Mouse (Mus musculus): ENCODE data around the gene Slc45a2. TPM values are rescaled to one million over a fixed set of nuclear protein-coding genes. Genes with fewer than 3 reads are reported as not detected.
A peak's percentile ranks its signal among the peaks of the same experiment; 100 is the strongest.

Gene Slc45a2
- polyA plus RNA-seq (2015; fragmentation: Nextera tagmentation; extraction: Ambion mirVana), result 0.04 TPM in 2 replicates

- H3K9me3 ChIP-seq (replicated peaks; ENCODE audit: low read length), result no peaks in the 10 kb centered on the region
- no peak within 1 kb of the TSS for H3K4me3 ChIP-seq (replicated peaks; ENCODE audit: low read depth, low read length)
- H3K4me2 ChIP-seq (ENCODE audit: low read length), result peak within 1 kb of the TSS; percentile 2; the same call in 1 of the 2 replicates
- WGBS, result 48% methylated on average over 7 of the region's 7 CpGs
- H3K36me3 ChIP-seq (ENCODE audit: insufficient read depth, low read length), result no peaks in the 10 kb centered on the region
- H3K27ac ChIP-seq, result no peak within 1 kb of the TSS
- no peak for TF ChIP-seq CTCF (IDR thresholded peaks at IDR 0.05; ENCODE audit: low read depth)
- no peak within 1 kb of the TSS for H3K9ac ChIP-seq (ENCODE audit: low read depth, low read length)
- H3K27me3 ChIP-seq (ENCODE audit: insufficient read depth, low read length), result no peaks in the 10 kb centered on the region
- ATAC-seq (replicated peaks; ENCODE audit: low FRiP score, low read depth) (no peak), DNase-seq (ENCODE audit: low spot score) (no peak)
- no peaks in the 10 kb centered on the region for H3K4me1 ChIP-seq (replicated peaks; ENCODE audit: insufficient read depth, low read length)
These were observed at the start of gene Slc45a2 for GRCm38 (mm10) chr15:11000421-11000820. Slc45a2 (plus strand) TSS chr15:11000721.

- ATAC-seq (replicated peaks; ENCODE audit: low FRiP score, low read depth) (no peak), DNase-seq (ENCODE audit: low spot score) (peak; percentile 64)
- no peaks in the 10 kb centered on the region for H3K36me3 ChIP-seq (ENCODE audit: insufficient read depth, low read length)
- H3K27me3 ChIP-seq (ENCODE audit: insufficient read depth, low read length), result no peaks in the 10 kb centered on the region
- WGBS, result 36% methylated on average over 23 of the region's 23 CpGs
- TF ChIP-seq CTCF (IDR thresholded peaks at IDR 0.05; ENCODE audit: low read depth), result no peak
- peaks cover 16% of the 10 kb centered on the region; the same call in 1 of the 2 replicates for H3K4me1 ChIP-seq (replicated peaks; ENCODE audit: insufficient read depth, low read length)
- no peak within 1 kb of the TSS for H3K9ac ChIP-seq (ENCODE audit: low read depth, low read length)
- H3K4me2 ChIP-seq (ENCODE audit: low read length), result peak within 1 kb of the TSS; percentile 27
- no peaks in the 10 kb centered on the region for H3K9me3 ChIP-seq (replicated peaks; ENCODE audit: low read length)
- H3K4me3 ChIP-seq (replicated peaks; ENCODE audit: low read depth, low read length), result no peak within 1 kb of the TSS
- peak within 1 kb of the TSS; percentile 76 for H3K27ac ChIP-seq
These were observed 48.4 kb upstream of the Slc45a2 start, which contains the start of gene C1qtnf3 for GRCm38 (mm10) chr15:10951951-10952759. C1qtnf3 (plus strand) TSS chr15:10952332.

- TF ChIP-seq CTCF (IDR thresholded peaks at IDR 0.05; ENCODE audit: low read depth), result no peak
- Histone ChIP-seq H3K9me3 (replicated peaks; ENCODE audit: low read length) (no peaks in the 10 kb centered on the region), H3K4me2 (ENCODE audit: low read length) (peak overlapping the region; percentile 27), H3K4me3 (replicated peaks; ENCODE audit: low read depth, low read length) (no peak overlapping the region), H3K4me1 (replicated peaks; ENCODE audit: insufficient read depth, low read length) (peaks cover 16% of the 10 kb centered on the region; the same call in 1 of the 2 replicates), H3K36me3 (ENCODE audit: insufficient read depth, low read length) (no peaks in the 10 kb centered on the region), H3K9ac (ENCODE audit: low read depth, low read length) (no peak overlapping the region), H3K27me3 (ENCODE audit: insufficient read depth, low read length) (no peaks in the 10 kb centered on the region), H3K27ac (peak overlapping the region; percentile 76)
- 29% methylated on average over 4 of the region's 4 CpGs for WGBS
- DNase-seq (ENCODE audit: low spot score), result peak; percentile 90
- no peak for ATAC-seq (replicated peaks; ENCODE audit: low FRiP score, low read depth)
These were observed 47.7 kb upstream of the Slc45a2 start for GRCm38 (mm10) chr15:10952760-10953305.

- no peak for ATAC-seq (replicated peaks; ENCODE audit: low FRiP score, low read depth)
- TF ChIP-seq CTCF (IDR thresholded peaks at IDR 0.05; ENCODE audit: low read depth), result no peak
- no peak for DNase-seq (ENCODE audit: low spot score)
- H3K9me3 ChIP-seq (replicated peaks; ENCODE audit: low read length), result no peaks in the 10 kb centered on the region
- peak overlapping the region; percentile 65 for H3K27ac ChIP-seq
- H3K4me1 ChIP-seq (replicated peaks; ENCODE audit: insufficient read depth, low read length), result peaks cover 16% of the 10 kb centered on the region; the same call in 1 of the 2 replicates
- 58% methylated on average over 1 of the region's 1 CpGs for WGBS
- no peak overlapping the region for H3K9ac ChIP-seq (ENCODE audit: low read depth, low read length)
- H3K4me3 ChIP-seq (replicated peaks; ENCODE audit: low read depth, low read length), result no peak overlapping the region
- H3K36me3 ChIP-seq (ENCODE audit: insufficient read depth, low read length), result no peaks in the 10 kb centered on the region
- H3K27me3 ChIP-seq (ENCODE audit: insufficient read depth, low read length), result no peaks in the 10 kb centered on the region
- no peak overlapping the region for H3K4me2 ChIP-seq (ENCODE audit: low read length)
These were observed 47.1 kb upstream of the Slc45a2 start for GRCm38 (mm10) chr15:10953465-10953864.

- Histone ChIP-seq H3K27ac (peak overlapping the region; percentile 74), H3K36me3 (ENCODE audit: insufficient read depth, low read length) (no peaks in the 10 kb centered on the region), H3K4me2 (ENCODE audit: low read length) (0 out of 2 replicates have a peak overlapping the region, but pooled peaks have one; percentile 10), H3K27me3 (ENCODE audit: insufficient read depth, low read length) (no peaks in the 10 kb centered on the region), H3K4me1 (replicated peaks; ENCODE audit: insufficient read depth, low read length) (peaks cover 16% of the 10 kb centered on the region; the same call in 1 of the 2 replicates), H3K9ac (ENCODE audit: low read depth, low read length) (no peak overlapping the region), H3K4me3 (replicated peaks; ENCODE audit: low read depth, low read length) (no peak overlapping the region), H3K9me3 (replicated peaks; ENCODE audit: low read length) (no peaks in the 10 kb centered on the region)
- ATAC-seq (replicated peaks; ENCODE audit: low FRiP score, low read depth) (no peak), DNase-seq (ENCODE audit: low spot score) (no peak)
- WGBS, result 66% methylated on average over 6 of the region's 6 CpGs
- TF ChIP-seq CTCF (IDR thresholded peaks at IDR 0.05; ENCODE audit: low read depth), result no peak
These were observed 46.0 kb upstream of the Slc45a2 start for GRCm38 (mm10) chr15:10954381-10955016.

GRCm38 (mm10) chr15:10955156-10955555 is 45.4 kb upstream of the Slc45a2 start:
- Histone ChIP-seq H3K4me3 (replicated peaks; ENCODE audit: low read depth, low read length) (no peak overlapping the region), H3K4me1 (replicated peaks; ENCODE audit: insufficient read depth, low read length) (peaks cover 16% of the 10 kb centered on the region; the same call in 1 of the 2 replicates), H3K27ac (peak overlapping the region; percentile 74; the same call in 1 of the 2 replicates), H3K27me3 (ENCODE audit: insufficient read depth, low read length) (no peaks in the 10 kb centered on the region), H3K9ac (ENCODE audit: low read depth, low read length) (no peak overlapping the region), H3K9me3 (replicated peaks; ENCODE audit: low read length) (no peaks in the 10 kb centered on the region), H3K36me3 (ENCODE audit: insufficient read depth, low read length) (no peaks in the 10 kb centered on the region), H3K4me2 (ENCODE audit: low read length) (no peak overlapping the region)
- no peak for TF ChIP-seq CTCF (IDR thresholded peaks at IDR 0.05; ENCODE audit: low read depth)
- 34% methylated on average over 5 of the region's 5 CpGs for WGBS
- peak; percentile 24 for DNase-seq (ENCODE audit: low spot score)
- peak; percentile 76 for ATAC-seq (replicated peaks; ENCODE audit: low FRiP score, low read depth)
